Mouse (Mus musculus) retina, adult 2 months (tissue): Measurements from ENCODE around the gene Map3k20.

ENCODE experiments used
- DNase-seq: peaks from one replicate; pipeline ENCODE4 v3.0.0-alpha.2; 2012; ENCODE audit warnings: low read depth, low spot score

The Map3k20 gene

GRCm38 (mm10) chr2:72320661-72321060, 35.2 kb downstream of the Map3k20 start:
- DNase-seq, result no peak

GRCm38 (mm10) chr2:72321591-72321990, 36.2 kb downstream of the Map3k20 start:
- DNase-seq, result no peak

GRCm38 (mm10) chr2:72322681-72323353, 37.4 kb downstream of the Map3k20 start:
- no peak for DNase-seq

- DNase-seq, result no peak
These were observed 39.0 kb downstream of the Map3k20 start for GRCm38 (mm10) chr2:72324436-72324835.

GRCm38 (mm10) chr2:72326491-72326890, 41.1 kb downstream of the Map3k20 start:
- no peak for DNase-seq

- no peak for DNase-seq
These were observed 43.0 kb downstream of the Map3k20 start for GRCm38 (mm10) chr2:72328435-72328834.

GRCm38 (mm10) chr2:72330955-72331481, 45.6 kb downstream of the Map3k20 start:
- DNase-seq, result no peak

GRCm38 (mm10) chr2:72332067-72332466, 46.6 kb downstream of the Map3k20 start:
- no peak for DNase-seq

- DNase-seq, result no peak
These were observed 47.8 kb downstream of the Map3k20 start for GRCm38 (mm10) chr2:72333210-72333609.

- DNase-seq, result no peak
These were observed 51.4 kb downstream of the Map3k20 start for GRCm38 (mm10) chr2:72336840-72337239.

GRCm38 (mm10) chr2:72345281-72345680, 59.8 kb downstream of the Map3k20 start:
- DNase-seq, result no peak

- no peak for DNase-seq
These were observed 65.9 kb downstream of the Map3k20 start for GRCm38 (mm10) chr2:72351329-72351728.

- DNase-seq, result no peak
These were observed 66.3 kb downstream of the Map3k20 start for GRCm38 (mm10) chr2:72351776-72352175.

GRCm38 (mm10) chr2:72352756-72353155, 67.3 kb downstream of the Map3k20 start:
- DNase-seq, result no peak

- DNase-seq, result no peak
These were observed 71.0 kb downstream of the Map3k20 start for GRCm38 (mm10) chr2:72356471-72356870.

- DNase-seq, result no peak
These were observed 76.1 kb downstream of the Map3k20 start for GRCm38 (mm10) chr2:72361572-72361971.

GRCm38 (mm10) chr2:72363449-72363848, 78.0 kb downstream of the Map3k20 start:
- no peak for DNase-seq

GRCm38 (mm10) chr2:72365930-72366329, 80.5 kb downstream of the Map3k20 start:
- no peak for DNase-seq

- no peak for DNase-seq
These were observed 81.1 kb downstream of the Map3k20 start for GRCm38 (mm10) chr2:72366503-72366902.

- no peak for DNase-seq
These were observed 82.4 kb downstream of the Map3k20 start for GRCm38 (mm10) chr2:72367850-72368249.

- DNase-seq, result no peak
These were observed 83.7 kb downstream of the Map3k20 start for GRCm38 (mm10) chr2:72369140-72369600.

GRCm38 (mm10) chr2:72372136-72372535, 86.7 kb downstream of the Map3k20 start:
- DNase-seq, result no peak

GRCm38 (mm10) chr2:72374076-72374475, 88.6 kb downstream of the Map3k20 start:
- DNase-seq, result no peak
